Mouse (Mus musculus): ENCODE measurements around the gene Tenm3. TPM values are rescaled to one million over a fixed set of nuclear protein-coding genes. Genes with fewer than 3 reads are reported as not detected.
A peak's percentile ranks its signal among the peaks of the same experiment; 100 is the strongest.

The Tenm3 gene
- polyA plus RNA-seq, 2 experiments: 38.0 to 48.1 TPM

DNA sequence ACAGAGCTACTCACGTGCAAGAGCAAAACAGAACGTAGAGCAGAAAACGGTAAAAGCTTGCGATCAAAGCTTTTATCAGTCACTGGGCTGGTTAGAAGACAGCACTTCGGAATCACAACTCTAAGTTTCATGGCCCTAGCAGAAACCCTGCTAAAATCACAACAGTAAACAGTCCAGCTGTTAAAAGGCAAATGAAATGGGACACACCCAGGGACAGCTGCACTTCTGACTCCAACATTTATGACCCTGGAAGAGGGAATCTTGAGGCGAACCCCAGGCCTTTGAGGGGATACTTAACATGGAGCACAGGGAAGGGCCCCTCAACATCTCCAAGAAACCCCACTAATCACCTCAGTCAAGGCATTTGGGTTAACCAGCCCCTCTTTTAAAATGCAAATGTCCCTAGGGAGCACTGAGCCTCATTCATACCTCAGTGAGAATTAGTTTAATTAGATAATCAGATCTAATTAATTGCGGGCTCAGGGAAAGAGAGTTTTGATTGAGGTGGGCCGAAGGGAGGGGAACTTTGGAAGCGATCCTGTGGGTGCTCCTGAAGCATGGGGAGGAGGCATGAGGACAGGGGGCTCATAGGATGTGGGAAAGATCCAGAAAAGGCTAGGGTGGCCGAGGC is 138.8 kb downstream of the Tenm3 start:
- ATAC-seq (ENCODE audit: low FRiP score, low read depth) (no peak), DNase-seq (ENCODE audit: low spot score) (no peak)
- no peaks in the 10 kb centered on the region for H3K36me3 ChIP-seq (ENCODE audit: control insufficient read depth, insufficient read depth, low read length)
- 0 out of 2 replicates have a peak, but pooled peaks cover 6% of the 10 kb centered on the region for H3K4me1 ChIP-seq (ENCODE audit: control insufficient read depth, insufficient read depth, low read length)
- TF ChIP-seq POLR2A (IDR thresholded peaks at IDR 0.05; ENCODE audit: borderline replicate concordance, extremely low read depth, insufficient read depth, insufficient read length): no peak
- no peaks in the 10 kb centered on the region for H3K9me3 ChIP-seq (ENCODE audit: control insufficient read depth, low read length)
- H3K4me2 ChIP-seq (replicated peaks; ENCODE audit: low read depth, low read length, severe bottlenecking): no peak overlapping the region
- no peaks in the 10 kb centered on the region for H3K27me3 ChIP-seq (ENCODE audit: control insufficient read depth, insufficient read depth, low read length)
- H3K4me3 ChIP-seq (replicated peaks; ENCODE audit: low read length): no peak overlapping the region
- H3K27ac ChIP-seq (replicated peaks; ENCODE audit: low read depth, low read length): no peak overlapping the region
- 79% methylated on average over 10 of the region's 10 CpGs for WGBS
- H3K9ac ChIP-seq (ENCODE audit: low read depth, low read length, severe bottlenecking): no peak overlapping the region

GRCm38 (mm10) chr8:48704485-48704884 is 139.3 kb downstream of the Tenm3 start:
- DNase-seq (ENCODE audit: low spot score) (peak; percentile 18), ATAC-seq (ENCODE audit: low FRiP score, low read depth) (peak; percentile 42; the same call in 1 of the 2 replicates)
- Histone ChIP-seq H3K4me1 (ENCODE audit: control insufficient read depth, insufficient read depth, low read length) (0 out of 2 replicates have a peak, but pooled peaks cover 6% of the 10 kb centered on the region), H3K36me3 (ENCODE audit: control insufficient read depth, insufficient read depth, low read length) (no peaks in the 10 kb centered on the region), H3K9ac (ENCODE audit: low read depth, low read length, severe bottlenecking) (no peak overlapping the region), H3K27me3 (ENCODE audit: control insufficient read depth, insufficient read depth, low read length) (no peaks in the 10 kb centered on the region), H3K9me3 (ENCODE audit: control insufficient read depth, low read length) (no peaks in the 10 kb centered on the region), H3K4me3 (replicated peaks; ENCODE audit: low read length) (no peak overlapping the region), H3K4me2 (replicated peaks; ENCODE audit: low read depth, low read length, severe bottlenecking) (no peak overlapping the region), H3K27ac (replicated peaks; ENCODE audit: low read depth, low read length) (no peak overlapping the region)
- WGBS: 50% methylated on average over 6 of the region's 6 CpGs
- TF ChIP-seq POLR2A (IDR thresholded peaks at IDR 0.05; ENCODE audit: borderline replicate concordance, extremely low read depth, insufficient read depth, insufficient read length): no peak

DNA sequence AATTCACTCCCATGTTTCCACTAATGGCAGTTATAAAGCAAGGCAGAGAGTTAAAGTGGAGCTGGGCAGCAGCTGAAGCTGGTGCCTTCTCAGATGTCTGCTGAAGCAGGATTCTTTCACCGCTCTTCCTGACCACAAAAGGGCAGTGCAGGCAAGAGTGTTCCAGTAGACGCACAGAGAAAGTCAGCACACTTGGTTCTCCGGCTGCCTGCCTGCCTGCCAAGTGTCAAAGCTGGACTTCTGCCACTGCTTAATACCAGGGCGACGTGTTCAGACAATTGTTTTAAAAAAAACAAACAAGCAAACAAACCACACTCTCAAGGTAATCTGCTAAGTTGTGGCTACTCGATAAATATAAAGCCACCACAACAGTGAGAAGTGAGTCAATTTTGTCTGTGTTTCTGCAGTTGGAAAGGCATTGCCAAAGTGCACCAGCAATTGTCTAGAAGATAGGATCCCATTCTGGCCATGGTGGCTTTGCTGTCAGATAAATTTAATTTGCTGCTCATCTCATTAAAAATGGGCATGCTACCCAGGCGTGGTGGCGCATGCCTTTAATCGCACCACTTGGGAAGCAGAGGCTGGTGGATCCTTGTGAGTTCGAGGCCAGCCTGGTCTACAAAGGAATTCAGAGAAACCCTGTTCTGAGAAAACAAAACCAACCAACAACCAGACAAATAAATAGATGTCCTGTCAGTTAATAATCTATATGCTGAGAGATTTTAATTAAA is 152.9 kb downstream of the Tenm3 start:
- no peak for ATAC-seq (ENCODE audit: low FRiP score, low read depth)
- peak; percentile 34 for DNase-seq (ENCODE audit: low spot score)
- Histone ChIP-seq H3K4me3 (replicated peaks; ENCODE audit: low read length) (no peak overlapping the region), H3K9me3 (ENCODE audit: control insufficient read depth, low read length) (no peaks in the 10 kb centered on the region), H3K27ac (replicated peaks; ENCODE audit: low read depth, low read length) (no peak overlapping the region), H3K27me3 (ENCODE audit: control insufficient read depth, insufficient read depth, low read length) (no peaks in the 10 kb centered on the region), H3K36me3 (ENCODE audit: control insufficient read depth, insufficient read depth, low read length) (no peaks in the 10 kb centered on the region), H3K4me1 (ENCODE audit: control insufficient read depth, insufficient read depth, low read length) (peaks cover 20% of the 10 kb centered on the region), H3K4me2 (replicated peaks; ENCODE audit: low read depth, low read length, severe bottlenecking) (no peak overlapping the region), H3K9ac (ENCODE audit: low read depth, low read length, severe bottlenecking) (no peak overlapping the region)
- TF ChIP-seq POLR2A (IDR thresholded peaks at IDR 0.05; ENCODE audit: borderline replicate concordance, extremely low read depth, insufficient read depth, insufficient read length): no peak
- WGBS: 64% methylated on average over 10 of the region's 10 CpGs

- Histone ChIP-seq H3K27ac (replicated peaks; ENCODE audit: low read depth, low read length) (no peak overlapping the region), H3K36me3 (ENCODE audit: control insufficient read depth, insufficient read depth, low read length) (no peaks in the 10 kb centered on the region), H3K4me3 (replicated peaks; ENCODE audit: low read length) (no peak overlapping the region), H3K9me3 (ENCODE audit: control insufficient read depth, low read length) (no peaks in the 10 kb centered on the region), H3K9ac (ENCODE audit: low read depth, low read length, severe bottlenecking) (no peak overlapping the region), H3K27me3 (ENCODE audit: control insufficient read depth, insufficient read depth, low read length) (no peaks in the 10 kb centered on the region), H3K4me1 (ENCODE audit: control insufficient read depth, insufficient read depth, low read length) (peaks cover 20% of the 10 kb centered on the region), H3K4me2 (replicated peaks; ENCODE audit: low read depth, low read length, severe bottlenecking) (no peak overlapping the region)
- 66% methylated on average over 4 of the region's 4 CpGs for WGBS
- DNase-seq (ENCODE audit: low spot score): no peak
- TF ChIP-seq POLR2A (IDR thresholded peaks at IDR 0.05; ENCODE audit: borderline replicate concordance, extremely low read depth, insufficient read depth, insufficient read length): no peak
- ATAC-seq (ENCODE audit: low FRiP score, low read depth): no peak
These were observed 155.0 kb downstream of the Tenm3 start for GRCm38 (mm10) chr8:48688706-48689105.

DNA sequence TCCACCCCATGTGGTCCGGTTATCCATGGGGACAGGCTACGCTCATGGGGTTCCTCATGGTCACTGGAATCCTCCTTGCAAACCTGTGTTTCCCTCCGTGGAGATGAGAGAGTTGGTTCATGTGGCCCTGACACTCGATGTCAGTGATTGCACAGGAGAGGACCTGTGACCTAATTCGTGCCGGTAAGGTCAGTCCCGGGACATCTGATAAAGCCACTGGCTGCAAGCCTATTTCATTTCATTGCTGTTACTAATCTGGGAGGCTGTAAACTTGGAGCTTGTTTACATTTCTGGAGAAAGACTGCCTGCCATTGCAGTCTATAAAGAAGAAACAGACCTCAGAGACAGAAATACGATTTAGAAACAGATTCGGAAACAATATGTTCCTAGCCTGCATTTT is 155.6 kb downstream of the Tenm3 start:
- no peak overlapping the region for H3K4me2 ChIP-seq (replicated peaks; ENCODE audit: low read depth, low read length, severe bottlenecking)
- no peak overlapping the region for H3K27ac ChIP-seq (replicated peaks; ENCODE audit: low read depth, low read length)
- peak; percentile 15 for DNase-seq (ENCODE audit: low spot score)

More for the DNA sequence above, 155.6 kb downstream of the Tenm3 start:
- no peaks in the 10 kb centered on the region for H3K9me3 ChIP-seq (ENCODE audit: control insufficient read depth, low read length)
- 29% methylated on average over 9 of the region's 9 CpGs for WGBS
- no peaks in the 10 kb centered on the region for H3K27me3 ChIP-seq (ENCODE audit: control insufficient read depth, insufficient read depth, low read length)
- no peak for ATAC-seq (ENCODE audit: low FRiP score, low read depth)
- no peak overlapping the region for H3K4me3 ChIP-seq (replicated peaks; ENCODE audit: low read length)
- H3K36me3 ChIP-seq (ENCODE audit: control insufficient read depth, insufficient read depth, low read length): no peaks in the 10 kb centered on the region
- peaks cover 20% of the 10 kb centered on the region for H3K4me1 ChIP-seq (ENCODE audit: control insufficient read depth, insufficient read depth, low read length)
- no peak overlapping the region for H3K9ac ChIP-seq (ENCODE audit: low read depth, low read length, severe bottlenecking)
- no peak for TF ChIP-seq POLR2A (IDR thresholded peaks at IDR 0.05; ENCODE audit: borderline replicate concordance, extremely low read depth, insufficient read depth, insufficient read length)
